9 mouse cellular contexts compared by ENCODE assay signal in the genomic region with DNA sequence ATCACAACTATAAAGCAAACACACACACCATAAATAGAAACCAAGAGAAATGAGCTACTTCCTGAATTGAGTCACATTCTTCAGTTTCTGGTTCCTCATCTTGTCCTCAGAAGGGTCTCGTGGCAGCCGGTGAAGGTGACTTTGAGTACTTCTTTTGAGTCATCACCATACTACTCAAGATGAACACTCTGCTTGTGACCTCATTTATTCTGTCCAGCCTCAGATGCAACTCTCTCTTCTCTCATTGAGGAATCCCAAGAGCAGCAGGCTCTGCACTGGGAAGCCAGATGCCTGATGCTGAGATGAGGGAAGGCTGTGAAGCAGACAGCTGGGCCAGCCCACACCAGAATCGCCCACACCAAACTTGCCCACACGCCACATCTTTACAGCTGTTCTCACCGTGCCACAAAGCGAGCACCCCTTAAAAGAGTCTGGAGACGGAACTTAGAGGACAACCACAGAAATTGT. TPM values are rescaled to one million over a fixed set of nuclear protein-coding genes. Genes with fewer than 3 reads are reported as not detected.
DNase-seq lines count a peak whose midpoint lies in the region; ATAC-seq and TF ChIP-seq lines count a peak whose summit lies in the region.
"Had no signal": no experiment of that assay in that cellular context is flagged by ENCODE, and none has a peak within 500 bp of the region (broad histone marks: within the 10 kb centered on the region; RNA-seq: fewer than 3 reads in every experiment).

No protein-coding gene starts in this region.

- ATAC-seq in neural tube, embryonic 13.5 days (ENCODE audit: low read depth) = no peak
- no peak for ATAC-seq in intestine, embryonic 15.5 days

- no peaks in the 10 kb centered on the region for H3K27me3 ChIP-seq in neural tube, embryonic 13.5 days
- H3K27me3 ChIP-seq in intestine, embryonic 15.5 days (replicated peaks) = no peaks in the 10 kb centered on the region

- H3K4me3 ChIP-seq in gastrocnemius, adult 2 months = peak overlapping the region; percentile 32
- no peak overlapping the region for H3K4me3 ChIP-seq in neural tube, embryonic 13.5 days
- no peak overlapping the region for H3K4me3 ChIP-seq in intestine, embryonic 15.5 days (replicated peaks)

- peak overlapping the region; percentile 81 for H3K27ac ChIP-seq in gastrocnemius, adult 2 months
- peak overlapping the region; percentile 79; the same call in 1 of the 2 replicates for H3K27ac ChIP-seq in neural tube, embryonic 13.5 days (replicated peaks)
- peak overlapping the region; percentile 69 for H3K27ac ChIP-seq in intestine, embryonic 15.5 days

- H3K4me2 ChIP-seq in neural tube, embryonic 13.5 days = no peak overlapping the region
- H3K4me2 ChIP-seq in intestine, embryonic 15.5 days (replicated peaks) = no peak overlapping the region

- WGBS in neural tube, embryonic 13.5 days = 57% methylated on average over 7 of the region's 7 CpGs
- 60% methylated on average over 7 of the region's 7 CpGs for WGBS in intestine, embryonic 15.5 days

- H3K36me3 ChIP-seq in neural tube, embryonic 13.5 days = no peaks in the 10 kb centered on the region
- no peaks in the 10 kb centered on the region for H3K36me3 ChIP-seq in intestine, embryonic 15.5 days

- H3K9me3 ChIP-seq in neural tube, embryonic 13.5 days = no peaks in the 10 kb centered on the region
- H3K9me3 ChIP-seq in intestine, embryonic 15.5 days = no peaks in the 10 kb centered on the region

- no peak for TF ChIP-seq CTCF in gastrocnemius, adult 2 months (IDR thresholded peaks at IDR 0.05)

- peak; percentile 36 for DNase-seq in gastrocnemius, adult 2 months
- no peak for DNase-seq in gastrocnemius, postnatal 25 days
- DNase-seq in neural tube, embryonic 10.5 days (ENCODE audit: extremely low spot score, low spot score) = no peak
- peak; percentile 57 for DNase-seq in retina, postnatal 1 day
- no peak for DNase-seq in embryo, embryonic 10 days (ENCODE audit: low spot score)
- no peak for DNase-seq in thymus, postnatal 0 days (ENCODE audit: low spot score)

- intact Hi-C loops in gastrocnemius, adult 2 months (cut with DNase I) = no loop called here

- peaks cover 56% of the 10 kb centered on the region for H3K4me1 ChIP-seq in neural tube, embryonic 13.5 days (replicated peaks)
- peaks cover 46% of the 10 kb centered on the region for H3K4me1 ChIP-seq in intestine, embryonic 15.5 days (replicated peaks)

- H3K9ac ChIP-seq in neural tube, embryonic 13.5 days = no peak overlapping the region
- H3K9ac ChIP-seq in intestine, embryonic 15.5 days = no peak overlapping the region

RNA-seq across cellular contexts. Expression of gene Ier5, which starts 8.0 kb away (rescaled TPM):
- 1 to 10 TPM; 4.6 to 4.7 TPM for total RNA-seq in gastrocnemius, adult 2 months (2021)
- total RNA-seq in gastrocnemius, postnatal 25 days (2021) = 1 to 10 TPM; 5.5 to 7.5 TPM
- 7.5 and 7.9 TPM in 2 replicates for polyA plus RNA-seq in neural tube, embryonic 13.5 days (2015; fragmentation: Nextera tagmentation; extraction: Ambion mirVana)
- 3.8 and 4.8 TPM in 2 replicates for polyA plus RNA-seq in intestine, embryonic 15.5 days (2015; fragmentation: Nextera tagmentation; extraction: Ambion mirVana)
- polyA plus RNA-seq in thymus, postnatal 0 days (2015; fragmentation: Nextera tagmentation; extraction: Ambion mirVana) = 6.4 and 10.8 TPM in 2 replicates

RNA-seq across cellular contexts. Expression of gene Mr1, which starts 55.2 kb away (rescaled TPM):
- total RNA-seq in gastrocnemius, adult 2 months (2021) = 10 to 100 TPM in 1 of 2 experiments, 1 to 10 TPM in 1; 10.0 to 11.1 TPM
- 10 to 100 TPM in 1 of 2 experiments, 1 to 10 TPM in 1; 7.3 to 10.6 TPM for total RNA-seq in gastrocnemius, postnatal 25 days (2021)
- 1.3 TPM in 2 replicates for polyA plus RNA-seq in neural tube, embryonic 13.5 days (2015; fragmentation: Nextera tagmentation; extraction: Ambion mirVana)
- 5.4 and 5.9 TPM in 2 replicates for polyA plus RNA-seq in intestine, embryonic 15.5 days (2015; fragmentation: Nextera tagmentation; extraction: Ambion mirVana)
- 31.1 and 34.0 TPM in 2 replicates for polyA plus RNA-seq in thymus, postnatal 0 days (2015; fragmentation: Nextera tagmentation; extraction: Ambion mirVana)
- total RNA-seq: ES-E14 had no signal

Comparison
In these comparisons a context has a peak if more than half of its experiments do, and no peak if none do; other contexts are left out.
1. DNase-seq: peak in gastrocnemius, adult 2 months (single experiment) and retina, postnatal 1 day (single experiment); none in gastrocnemius, postnatal 25 days (single experiment), neural tube, embryonic 10.5 days (single experiment), embryo, embryonic 10 days (single experiment) and thymus, postnatal 0 days (single experiment).
2. Peak in every context shown above with its lines, with median percentiles within 50 percentile points of each other: H3K27ac ChIP-seq.